Mouse (Mus musculus) liver, embryonic 16.5 days (tissue): Measurements from ENCODE around the gene Eml6. TPM values are rescaled to one million over a fixed set of nuclear protein-coding genes. Genes with fewer than 3 reads are reported as not detected.
A peak's percentile ranks its signal among the peaks of the same experiment; 100 is the strongest.
"Not testable (repeated sequence)": the region's sequence is repeated elsewhere in the genome, so short reads cannot be mapped to it uniquely, and the experiment has no call there.

Source experiments
- ATAC-seq: fragments of 200-750 bp; cut with Nextera tagmentation; 2 replicates; pipeline ENCODE4 v1.8.0; 2017; ENCODE audit warnings: low read depth, mild to moderate bottlenecking, moderate number of reproducible peaks, moderate library complexity
- H3K27ac ChIP-seq: fragments of 300-500 bp; sonication (generic); 2 replicates; pipeline ENCODE4 v1.5.1; 2014; ENCODE audit warnings: mild to moderate bottlenecking, low read length
- H3K27me3 ChIP-seq: fragments of 300-500 bp; sonication (generic); 2 replicates; pipeline ENCODE4 v1.6.1; 2014; ENCODE audit warnings: low read depth, low read length, mixed read lengths; ENCODE audit not compliant: control insufficient read depth, insufficient read depth
- H3K36me3 ChIP-seq: fragments of 300-500 bp; sonication (generic); 2 replicates; pipeline ENCODE4 v1.6.1; 2014; ENCODE audit warnings: mild to moderate bottlenecking; ENCODE audit not compliant: control insufficient read depth, insufficient read depth
- H3K4me1 ChIP-seq: fragments of 300-500 bp; sonication (generic); 2 replicates; pipeline ENCODE4 v1.6.1; 2014; ENCODE audit warnings: low read depth, low read length, mixed read lengths; ENCODE audit not compliant: control insufficient read depth
- H3K4me2 ChIP-seq: fragments of 300-500 bp; sonication (generic); 2 replicates; pipeline ENCODE4 v1.6.1; 2014; ENCODE audit warnings: low read depth, low read length, mixed read lengths
- H3K4me3 ChIP-seq: fragments of 300-500 bp; sonication (generic); 2 replicates; pipeline ENCODE4 v1.5.1; 2014; ENCODE audit warnings: low read depth, mild to moderate bottlenecking, low read length
- H3K9ac ChIP-seq: fragments of 300-500 bp; sonication (generic); 2 replicates; pipeline ENCODE4 v1.6.1; 2014; ENCODE audit warnings: low read depth, low read length
- H3K9me3 ChIP-seq: fragments of 300-500 bp; sonication (generic); replicated peaks from 2 replicates; pipeline ENCODE4 v1.6.1; 2016; ENCODE audit warnings: low read length; ENCODE audit not compliant: control insufficient read depth
- WGBS: fragments of 180-500 bp; shearing (Covaris S2); extraction: QIAGEN DNeasy Blood & Tissue Kit; methylation state at CpG from one replicate; pipeline ENCODE4 v1.1.7; 2014; ENCODE audit not compliant: insufficient replicate concordance; 5-methylcytosine and 5-hydroxymethylcytosine counted together
- polyA plus RNA-seq: library from polyadenylated mRNA; unstranded; fragments of >200 nt; fragmentation: Nextera tagmentation; extraction: Ambion mirVana; gene quantifications from 2 replicates; pipeline ENCODE4 v1.2.1, GENCODE M21; 2015

The Eml6 gene
- polyA plus RNA-seq, 1 experiment from 2014 or later = 0.27 TPM

DNA sequence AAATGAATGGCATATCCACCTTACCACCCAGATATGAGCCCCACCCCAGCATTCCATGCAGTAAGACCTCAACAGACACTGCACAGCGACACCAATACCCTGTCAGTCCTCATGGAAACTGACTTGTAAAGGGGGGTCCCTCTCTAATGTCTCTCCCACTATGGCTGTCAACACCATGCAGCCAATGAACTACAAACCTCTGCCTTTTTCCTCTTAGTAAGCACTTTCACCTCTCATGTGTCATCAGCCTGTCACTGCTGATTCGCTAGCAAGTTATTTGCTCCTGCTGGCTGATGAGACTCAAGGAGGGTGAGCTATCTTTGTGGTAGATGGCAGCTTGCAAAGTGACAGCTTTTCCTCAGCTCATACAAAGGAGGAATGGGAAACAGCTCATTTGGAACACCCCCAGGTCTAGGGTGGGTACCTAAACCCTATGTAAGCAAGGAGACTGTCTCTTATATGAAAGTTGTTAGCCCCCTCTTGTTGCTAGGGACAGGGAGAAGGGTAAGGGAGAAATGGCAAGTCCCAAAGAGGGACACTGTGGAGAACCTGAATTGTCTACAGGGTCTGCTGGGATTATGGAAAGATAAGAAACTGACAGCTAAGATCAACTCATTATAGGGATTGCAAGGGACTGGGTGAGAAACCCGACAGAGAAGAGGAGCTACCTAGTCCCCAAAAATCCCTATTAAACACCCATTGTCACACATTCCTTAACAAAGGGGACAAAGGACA, 255.0 kb downstream of the Eml6 start:
- 52% methylated on average over 3 of the region's 3 CpGs for WGBS
- Histone ChIP-seq H3K27me3 (no peaks in the 10 kb centered on the region), H3K36me3 (no peaks in the 10 kb centered on the region), H3K9me3 (no peaks in the 10 kb centered on the region), H3K27ac (no peak overlapping the region), H3K9ac (no peak overlapping the region), H3K4me2 (no peak overlapping the region), H3K4me1 (no peaks in the 10 kb centered on the region), H3K4me3 (no peak overlapping the region)
- ATAC-seq = no peak

GRCm38 (mm10) chr11:29768523-29768922, 257.3 kb downstream of the Eml6 start:
- H3K36me3 ChIP-seq = no peaks in the 10 kb centered on the region
- no peaks in the 10 kb centered on the region for H3K27me3 ChIP-seq
- H3K4me2 ChIP-seq = no peak overlapping the region
- no peaks in the 10 kb centered on the region for H3K4me1 ChIP-seq
- ATAC-seq = no peak
- H3K9ac ChIP-seq = no peak overlapping the region
- no peak overlapping the region for H3K4me3 ChIP-seq
- H3K27ac ChIP-seq = no peak overlapping the region
- H3K9me3 ChIP-seq = no peaks in the 10 kb centered on the region

DNA sequence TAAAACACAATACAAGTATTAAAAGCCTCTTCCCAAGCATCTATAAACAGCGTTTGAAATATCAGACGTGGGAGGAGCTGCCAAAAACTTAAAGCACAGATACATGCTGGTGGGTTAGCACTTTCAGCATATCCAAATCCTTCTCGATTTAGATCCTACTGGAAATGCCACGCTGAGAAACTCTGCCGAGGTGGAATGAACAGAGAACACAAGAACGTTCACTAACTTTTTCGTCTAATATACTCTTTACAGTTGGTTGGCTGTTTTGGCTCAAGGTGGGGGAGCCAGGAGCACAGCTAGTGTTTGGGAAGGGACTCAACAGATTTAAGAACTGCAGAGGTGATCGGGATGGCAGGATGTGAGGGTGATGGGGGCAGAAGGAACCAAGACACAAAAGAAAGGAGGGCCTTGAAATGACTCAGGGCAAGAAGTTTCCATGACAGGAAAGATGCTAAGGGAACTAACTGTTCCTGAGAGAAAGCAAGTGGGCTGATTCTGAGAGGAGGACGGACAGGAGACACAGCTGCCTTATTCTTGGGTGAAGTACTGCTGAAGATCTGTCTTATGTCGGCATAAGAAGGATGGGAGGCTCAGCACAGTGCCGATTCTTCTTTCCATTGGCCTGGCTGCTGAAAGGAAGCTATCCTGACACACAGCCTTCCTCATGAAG, 259.4 kb downstream of the Eml6 start:
- no peak overlapping the region for H3K4me2 ChIP-seq
- ATAC-seq = no peak
- H3K36me3 ChIP-seq = no peaks in the 10 kb centered on the region
- no peaks in the 10 kb centered on the region for H3K9me3 ChIP-seq
- no peak overlapping the region for H3K4me3 ChIP-seq
- H3K27me3 ChIP-seq = no peaks in the 10 kb centered on the region
- H3K27ac ChIP-seq = no peak overlapping the region
- WGBS = 61% methylated on average over 11 of the region's 11 CpGs
- H3K4me1 ChIP-seq = no peaks in the 10 kb centered on the region
- no peak overlapping the region for H3K9ac ChIP-seq

- no peaks in the 10 kb centered on the region for H3K36me3 ChIP-seq
- H3K4me1 ChIP-seq = no peaks in the 10 kb centered on the region
- no peaks in the 10 kb centered on the region for H3K9me3 ChIP-seq
- 58% methylated on average over 4 of the region's 4 CpGs for WGBS
- H3K27me3 ChIP-seq = no peaks in the 10 kb centered on the region
- no peak overlapping the region for H3K9ac ChIP-seq
- no peak overlapping the region for H3K4me3 ChIP-seq
- H3K27ac ChIP-seq = no peak overlapping the region
- no peak overlapping the region for H3K4me2 ChIP-seq
- no peak for ATAC-seq
Measured at GRCm38 (mm10) chr11:29765063-29765462, 260.8 kb downstream of the Eml6 start.

- Histone ChIP-seq H3K36me3 (no peaks in the 10 kb centered on the region), H3K9ac (no peak overlapping the region), H3K9me3 (no peaks in the 10 kb centered on the region), H3K27ac (no peak overlapping the region), H3K4me3 (no peak overlapping the region), H3K4me2 (no peak overlapping the region), H3K27me3 (no peaks in the 10 kb centered on the region), H3K4me1 (no peaks in the 10 kb centered on the region)
- WGBS = 68% methylated on average over 1 of the region's 1 CpGs
- peak; percentile 32; the same call in 1 of the 2 replicates for ATAC-seq
Measured at GRCm38 (mm10) chr11:29762768-29763167, 263.1 kb downstream of the Eml6 start.

- H3K27me3 ChIP-seq = no peaks in the 10 kb centered on the region
- no peaks in the 10 kb centered on the region for H3K36me3 ChIP-seq
- no peak overlapping the region for H3K4me3 ChIP-seq
- no peak overlapping the region for H3K9ac ChIP-seq
- WGBS = 78% methylated on average over 9 of the region's 9 CpGs
- no peak overlapping the region for H3K27ac ChIP-seq
- H3K4me1 ChIP-seq = no peaks in the 10 kb centered on the region
- H3K4me2 ChIP-seq = no peak overlapping the region
- no peak for ATAC-seq
- H3K9me3 ChIP-seq = no peaks in the 10 kb centered on the region
Measured at GRCm38 (mm10) chr11:29761387-29761786, 264.4 kb downstream of the Eml6 start.

- no peaks in the 10 kb centered on the region for H3K27me3 ChIP-seq
- no peak overlapping the region for H3K9ac ChIP-seq
- no peak overlapping the region for H3K27ac ChIP-seq
- H3K4me3 ChIP-seq = no peak overlapping the region
- no peak for ATAC-seq
- H3K4me2 ChIP-seq = no peak overlapping the region
- no peaks in the 10 kb centered on the region for H3K9me3 ChIP-seq
- WGBS = 62% methylated on average over 5 of the region's 5 CpGs
- no peaks in the 10 kb centered on the region for H3K36me3 ChIP-seq
- no peaks in the 10 kb centered on the region for H3K4me1 ChIP-seq
Measured at GRCm38 (mm10) chr11:29758617-29759016, 267.2 kb downstream of the Eml6 start.

- H3K36me3 ChIP-seq, ATAC-seq: not testable (repeated sequence)
- 66% methylated on average over 5 of the region's 5 CpGs for WGBS
Measured at GRCm38 (mm10) chr11:29756007-29756406, 269.8 kb downstream of the Eml6 start.

More at GRCm38 (mm10) chr11:29756007-29756406, 269.8 kb downstream of the Eml6 start:
- not testable (repeated sequence) for H3K27me3 ChIP-seq, H3K4me3 ChIP-seq, H3K4me2 ChIP-seq, H3K27ac ChIP-seq, H3K9ac ChIP-seq, H3K4me1 ChIP-seq, H3K9me3 ChIP-seq
